Comparison of ENCODE assay signal across 18 mouse cellular contexts in the genomic region with DNA sequence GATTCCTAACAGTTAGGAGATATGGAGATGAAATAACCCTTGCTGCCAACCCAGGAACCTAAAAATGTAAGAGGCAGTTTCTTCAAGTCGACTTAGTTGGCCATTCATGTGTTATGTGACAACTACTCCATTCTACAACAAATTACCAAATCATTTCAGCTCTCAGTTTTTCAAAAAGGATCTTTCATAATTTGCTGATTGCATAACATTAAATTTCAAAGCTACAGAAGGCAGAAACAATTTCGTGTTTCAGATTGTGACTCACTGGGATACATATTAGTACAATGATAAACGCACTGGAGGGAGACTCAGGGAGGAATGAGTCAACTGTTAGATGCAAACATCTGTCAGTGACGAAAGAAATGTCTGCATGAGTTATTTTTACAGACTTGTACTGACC. TPM values are rescaled to one million over a fixed set of nuclear protein-coding genes. Genes with fewer than 3 reads are reported as not detected.
DNase-seq lines count a peak whose midpoint lies in the region; ATAC-seq and TF ChIP-seq lines count a peak whose summit lies in the region.
"Had no signal": no experiment of that assay in that cellular context is flagged by ENCODE, and none has a peak within 500 bp of the region (broad histone marks: within the 10 kb centered on the region; RNA-seq: fewer than 3 reads in every experiment).

No protein-coding gene starts in this region.

- H3K4me3 ChIP-seq in limb, embryonic 15.5 days, result no peak overlapping the region
- no peak overlapping the region for H3K4me3 ChIP-seq in limb, embryonic 10.5 days
- H3K4me3 ChIP-seq in C2C12 (ENCODE audit: insufficient read depth, poor library complexity, severe bottlenecking), result no peak overlapping the region
- H3K4me3 ChIP-seq in midbrain, postnatal 0 days (ENCODE audit: low read depth, low read length), result no peak overlapping the region
- no peak overlapping the region for H3K4me3 ChIP-seq in neural tube, embryonic 15.5 days (replicated peaks)
- no peak overlapping the region for H3K4me3 ChIP-seq in forebrain, embryonic 10.5 days
- H3K4me3 ChIP-seq: embryonic facial prominence, embryonic 10.5 days; heart, embryonic 13.5 days; neural tube, embryonic 12.5 days had no signal

- TF ChIP-seq CTCF in C2C12 (IDR thresholded peaks at IDR 0.05; ENCODE audit: control insufficient read depth, insufficient read depth, insufficient read length), result no peak
- no peak for TF ChIP-seq CTCF in midbrain, postnatal 0 days (IDR thresholded peaks at IDR 0.05)

- WGBS in limb, embryonic 15.5 days, result 52% methylated on average over 4 of the region's 4 CpGs
- WGBS in limb, embryonic 10.5 days, result 87% methylated on average over 4 of the region's 4 CpGs
- 83% methylated on average over 4 of the region's 4 CpGs for WGBS in midbrain, postnatal 0 days
- WGBS in neural tube, embryonic 15.5 days, result 77% methylated on average over 4 of the region's 4 CpGs
- 93% methylated on average over 4 of the region's 4 CpGs for WGBS in forebrain, embryonic 10.5 days

- H3K79me3 ChIP-seq in C2C12 (ENCODE audit: low read depth), result peaks cover 64% of the 10 kb centered on the region

- no peak overlapping the region for H3ac ChIP-seq in C2C12 (ENCODE audit: control insufficient read depth, insufficient read length, low read depth)

- peak overlapping the region; percentile 17; the same call in 1 of the 2 replicates for H3K27ac ChIP-seq in limb, embryonic 15.5 days
- H3K27ac ChIP-seq in limb, embryonic 10.5 days, result no peak overlapping the region
- H3K27ac ChIP-seq in midbrain, postnatal 0 days (ENCODE audit: low read depth, low read length), result no peak overlapping the region
- H3K27ac ChIP-seq in neural tube, embryonic 15.5 days (replicated peaks), result no peak overlapping the region
- no peak overlapping the region for H3K27ac ChIP-seq in forebrain, embryonic 10.5 days
- H3K27ac ChIP-seq: embryonic facial prominence, embryonic 10.5 days; hindbrain, postnatal 0 days; kidney, postnatal 0 days; neural tube, embryonic 12.5 days had no signal

- no peaks in the 10 kb centered on the region for H3K27me3 ChIP-seq in limb, embryonic 15.5 days
- no peaks in the 10 kb centered on the region for H3K27me3 ChIP-seq in limb, embryonic 10.5 days (ENCODE audit: low read depth, poor library complexity, severe bottlenecking)
- no peaks in the 10 kb centered on the region for H3K27me3 ChIP-seq in C2C12 (ENCODE audit: control insufficient read depth, insufficient read depth, insufficient read length)
- no peaks in the 10 kb centered on the region for H3K27me3 ChIP-seq in midbrain, postnatal 0 days (ENCODE audit: insufficient read depth, low read length)
- H3K27me3 ChIP-seq in neural tube, embryonic 15.5 days (replicated peaks), result no peaks in the 10 kb centered on the region
- H3K27me3 ChIP-seq in forebrain, embryonic 10.5 days (ENCODE audit: poor library complexity, severe bottlenecking), result no peaks in the 10 kb centered on the region
- H3K27me3 ChIP-seq: CH12.LX; heart, embryonic 13.5 days; neural tube, embryonic 12.5 days had no signal

- ATAC-seq in limb, embryonic 15.5 days (ENCODE audit: insufficient number of reproducible peaks, low FRiP score, low TSS enrichment, low read depth), result no peak
- ATAC-seq in megakaryocyte progenitor cell, adult 5-6 weeks (replicated peaks; ENCODE audit: poor library complexity), result peak; percentile 83
- ATAC-seq in midbrain, postnatal 0 days (ENCODE audit: low FRiP score), result no peak
- ATAC-seq in neural tube, embryonic 15.5 days (ENCODE audit: low FRiP score), result no peak
- ATAC-seq: hindbrain, postnatal 0 days had no signal

- peaks cover 85% of the 10 kb centered on the region for H3K79me2 ChIP-seq in C2C12 (ENCODE audit: control insufficient read depth, insufficient read depth)

- no peaks in the 10 kb centered on the region for H3K36me3 ChIP-seq in limb, embryonic 15.5 days
- H3K36me3 ChIP-seq in limb, embryonic 10.5 days, result no peaks in the 10 kb centered on the region
- H3K36me3 ChIP-seq in C2C12 (ENCODE audit: control insufficient read depth, insufficient read depth), result no peaks in the 10 kb centered on the region
- no peaks in the 10 kb centered on the region for H3K36me3 ChIP-seq in midbrain, postnatal 0 days (ENCODE audit: insufficient read depth, low read length)
- no peaks in the 10 kb centered on the region for H3K36me3 ChIP-seq in neural tube, embryonic 15.5 days
- no peaks in the 10 kb centered on the region for H3K36me3 ChIP-seq in forebrain, embryonic 10.5 days (replicated peaks)
- H3K36me3 ChIP-seq: embryonic facial prominence, embryonic 10.5 days; heart, embryonic 13.5 days; neural tube, embryonic 12.5 days had no signal

- H3K4me1 ChIP-seq in limb, embryonic 15.5 days, result peaks cover 13% of the 10 kb centered on the region
- H3K4me1 ChIP-seq in limb, embryonic 10.5 days, result no peaks in the 10 kb centered on the region
- no peaks in the 10 kb centered on the region for H3K4me1 ChIP-seq in midbrain, postnatal 0 days (ENCODE audit: insufficient read depth, low read length)
- H3K4me1 ChIP-seq in neural tube, embryonic 15.5 days, result peaks cover 17% of the 10 kb centered on the region; the same call in 1 of the 2 replicates
- peaks cover 14% of the 10 kb centered on the region for H3K4me1 ChIP-seq in forebrain, embryonic 10.5 days
- H3K4me1 ChIP-seq: neural tube, embryonic 12.5 days had no signal

- H3K4me2 ChIP-seq in limb, embryonic 15.5 days, result no peak overlapping the region
- no peak overlapping the region for H3K4me2 ChIP-seq in midbrain, postnatal 0 days (ENCODE audit: low read depth, low read length, poor library complexity, severe bottlenecking)
- H3K4me2 ChIP-seq in neural tube, embryonic 15.5 days, result no peak overlapping the region
- H3K4me2 ChIP-seq: heart, embryonic 13.5 days; neural tube, embryonic 12.5 days had no signal

- no peak for DNase-seq in limb, embryonic 10.5 days (ENCODE audit: low spot score)
- DNase-seq in brain, adult 2 months (ENCODE audit: low read depth, low spot score), result peak; percentile 55
- no peak for DNase-seq in midbrain, postnatal 0 days (ENCODE audit: low spot score)
- no peak for DNase-seq in forebrain, embryonic 10.5 days (ENCODE audit: extremely low spot score, low spot score)
- DNase-seq: kidney, adult 11 months; lung, adult 18-20 months; right cerebral cortex, postnatal 14 days; thymus, postnatal 14 days had no signal

- no peaks in the 10 kb centered on the region for H3K9me3 ChIP-seq in limb, embryonic 15.5 days
- no peaks in the 10 kb centered on the region for H3K9me3 ChIP-seq in limb, embryonic 10.5 days (replicated peaks)
- no peaks in the 10 kb centered on the region for H3K9me3 ChIP-seq in midbrain, postnatal 0 days (ENCODE audit: low read length)
- no peaks in the 10 kb centered on the region for H3K9me3 ChIP-seq in neural tube, embryonic 15.5 days (replicated peaks)
- no peaks in the 10 kb centered on the region for H3K9me3 ChIP-seq in forebrain, embryonic 10.5 days
- H3K9me3 ChIP-seq: embryonic facial prominence, embryonic 10.5 days; heart, embryonic 13.5 days; neural tube, embryonic 12.5 days had no signal

- no peak overlapping the region for H3K9ac ChIP-seq in limb, embryonic 15.5 days
- H3K9ac ChIP-seq in midbrain, postnatal 0 days (replicated peaks; ENCODE audit: low read length, poor library complexity, severe bottlenecking), result no peak overlapping the region
- no peak overlapping the region for H3K9ac ChIP-seq in neural tube, embryonic 15.5 days (replicated peaks)
- H3K9ac ChIP-seq: neural tube, embryonic 12.5 days had no signal

TF ChIP-seq in C2C12, 6 proteins besides CTCF, POLR2A, EP300 and RAD21:
- TF ChIP-seq FOSL1 (IDR thresholded peaks at IDR 0.05; ENCODE audit: insufficient read depth, low read length, poor library complexity, severe bottlenecking) (peak; percentile 58), MYOG (IDR thresholded peaks at IDR 0.05; ENCODE audit: control insufficient read depth, extremely low read depth, insufficient read length) (no peak), CEBPB (IDR thresholded peaks at IDR 0.05; ENCODE audit: low read depth) (peak; percentile 92), MYOD1 (IDR thresholded peaks at IDR 0.05; ENCODE audit: control insufficient read depth, insufficient read length, low read depth) (peak; percentile 16)

RNA-seq across cellular contexts. Expression of a gene that starts 15.3 kb away (rescaled TPM):
- polyA plus RNA-seq in limb, embryonic 15.5 days (2015; fragmentation: Nextera tagmentation; extraction: Ambion mirVana), result 113 and 114 TPM in 2 replicates
- polyA plus RNA-seq in limb, embryonic 10.5 days (2016; fragmentation: Nextera tagmentation; extraction: Ambion mirVana), result 74.5 and 86.3 TPM in 2 replicates
- polyA plus RNA-seq in C2C12 (2012; fragmentation: generic; extraction: Trizol), result 33.2 TPM
- total RNA-seq in megakaryocyte progenitor cell, adult 5-6 weeks (2015), result 39.3 and 51.2 TPM in 2 replicates
- total RNA-seq in megakaryocyte progenitor cell, adult 5-6 weeks (2017), result 39.5 and 53.0 TPM in 2 replicates
- 163 and 222 TPM in 2 replicates for total RNA-seq in midbrain, postnatal 0 days (2014; rRNA removed)
- polyA plus RNA-seq in midbrain, postnatal 0 days (2015; fragmentation: Nextera tagmentation; extraction: Ambion mirVana), result 138 and 157 TPM in 2 replicates
- polyA plus RNA-seq in neural tube, embryonic 15.5 days (2015; fragmentation: Nextera tagmentation; extraction: Ambion mirVana), result 116 and 128 TPM in 2 replicates
- polyA plus RNA-seq in forebrain, embryonic 10.5 days (2016; fragmentation: Nextera tagmentation; extraction: Ambion mirVana), result 103 and 104 TPM in 2 replicates
